ENCODE assay signal across 8 mouse cellular contexts in the genomic region with DNA sequence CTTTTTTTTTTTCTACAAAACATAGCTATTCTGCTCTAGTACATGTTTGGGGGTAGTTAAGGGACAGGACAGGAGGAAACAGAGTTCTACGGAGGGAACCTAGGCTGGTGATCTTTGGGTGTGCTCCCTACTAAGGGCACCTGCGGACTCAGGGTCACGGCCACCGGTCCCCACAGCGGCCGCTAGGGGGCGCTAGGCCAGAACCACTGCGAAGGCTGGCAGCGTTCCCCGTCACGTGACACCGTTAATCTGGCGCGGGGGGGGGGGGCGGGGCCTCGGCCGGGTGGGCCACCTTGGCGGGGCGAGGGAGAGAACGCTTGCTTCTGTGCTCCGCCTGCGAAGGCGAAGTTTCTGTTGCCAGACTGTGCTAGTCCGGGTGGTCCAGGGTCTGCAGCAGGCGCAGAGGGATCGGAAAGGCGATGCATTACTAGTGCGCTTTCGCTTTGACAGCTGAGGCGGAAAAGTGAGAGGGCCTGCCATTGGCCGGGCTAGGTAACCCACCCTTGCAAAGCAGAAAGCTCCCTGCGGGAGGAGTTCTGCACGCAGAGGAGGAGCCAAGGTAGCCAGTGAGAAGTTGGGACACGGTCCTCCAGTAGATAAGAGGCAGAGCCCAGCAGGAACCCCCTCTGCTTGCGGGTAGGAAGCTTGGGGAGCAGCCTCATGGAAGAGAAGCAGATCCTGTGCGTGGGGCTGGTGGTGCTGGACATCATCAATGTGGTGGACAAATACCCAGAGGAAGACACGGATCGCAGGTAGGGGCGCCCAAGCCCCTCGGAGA. TPM values are rescaled to one million over a fixed set of nuclear protein-coding genes. Genes with fewer than 3 reads are reported as not detected.
DNase-seq lines count a peak whose midpoint lies in the region; ATAC-seq and TF ChIP-seq lines count a peak whose summit lies in the region.

A gene (plus strand): TSS at position 176 of the 778 bp plus-strand sequence.

- H3K27ac ChIP-seq in bone marrow, adult 2 months (ENCODE audit: control insufficient read depth, insufficient read depth, low read depth, low read length, poor library complexity) = peak within 1 kb of the TSS; percentile 55
- peak within 1 kb of the TSS; percentile 83 for H3K27ac ChIP-seq in embryonic facial prominence, embryonic 14.5 days (replicated peaks; ENCODE audit: low read depth, low read length)
- peak within 1 kb of the TSS; percentile 83 for H3K27ac ChIP-seq in limb, embryonic 13.5 days
- H3K27ac ChIP-seq in midbrain, embryonic 15.5 days = peak within 1 kb of the TSS; percentile 79

- H3K4me1 ChIP-seq in bone marrow, adult 2 months (ENCODE audit: control insufficient read depth, insufficient read depth, low read length) = peaks cover 2% of the 10 kb centered on the region; the same call in 1 of the 2 replicates
- H3K4me1 ChIP-seq in embryonic facial prominence, embryonic 14.5 days (ENCODE audit: control insufficient read depth, insufficient read depth, low read length) = peaks cover 13% of the 10 kb centered on the region
- peaks cover 61% of the 10 kb centered on the region for H3K4me1 ChIP-seq in limb, embryonic 13.5 days
- peaks cover 22% of the 10 kb centered on the region for H3K4me1 ChIP-seq in midbrain, embryonic 15.5 days

- DNase-seq in A20 (ENCODE audit: low read depth, low spot score) = peak; percentile 94
- DNase-seq in embryonic facial prominence, embryonic 14.5 days (ENCODE audit: low spot score) = peak; percentile 93
- DNase-seq in heart, adult 8-10 months (ENCODE audit: low spot score) = peak; percentile 87
- peak; percentile 91 to 93 for DNase-seq in kidney, adult 8-10 months
- DNase-seq in spleen, adult 18-20 months = peak; percentile 85 to 95

- no peaks in the 10 kb centered on the region for H3K9me3 ChIP-seq in embryonic facial prominence, embryonic 14.5 days (ENCODE audit: control insufficient read depth, low read length)
- H3K9me3 ChIP-seq in limb, embryonic 13.5 days = no peaks in the 10 kb centered on the region
- H3K9me3 ChIP-seq in midbrain, embryonic 15.5 days = no peaks in the 10 kb centered on the region

- H3K4me3 ChIP-seq in bone marrow, adult 2 months (replicated peaks; ENCODE audit: control insufficient read depth, low read depth, low read length) = peak within 1 kb of the TSS; percentile 76
- peak within 1 kb of the TSS; percentile 46 for H3K4me3 ChIP-seq in embryonic facial prominence, embryonic 14.5 days (ENCODE audit: low read depth, low read length)
- peak within 1 kb of the TSS; percentile 38 for H3K4me3 ChIP-seq in limb, embryonic 13.5 days
- peak within 1 kb of the TSS; percentile 58 for H3K4me3 ChIP-seq in midbrain, embryonic 15.5 days

- no peaks in the 10 kb centered on the region for H3K27me3 ChIP-seq in embryonic facial prominence, embryonic 14.5 days (replicated peaks; ENCODE audit: control insufficient read depth, insufficient read depth, low read length)
- H3K27me3 ChIP-seq in limb, embryonic 13.5 days = no peaks in the 10 kb centered on the region
- H3K27me3 ChIP-seq in midbrain, embryonic 15.5 days (replicated peaks) = no peaks in the 10 kb centered on the region

- peak within 1 kb of the TSS; percentile 70 for H3K4me2 ChIP-seq in embryonic facial prominence, embryonic 14.5 days (ENCODE audit: low read depth, low read length)
- peak within 1 kb of the TSS; percentile 72 for H3K4me2 ChIP-seq in limb, embryonic 13.5 days (replicated peaks)
- H3K4me2 ChIP-seq in midbrain, embryonic 15.5 days = peak within 1 kb of the TSS; percentile 90

- under 1% methylated on average over 40 of the region's 40 CpGs for WGBS in bone marrow, adult 2 months
- 1% methylated on average over 29 of the region's 40 CpGs for WGBS in embryonic facial prominence, embryonic 14.5 days
- WGBS in limb, embryonic 13.5 days = 3% methylated on average over 32 of the region's 40 CpGs
- 1% methylated on average over 38 of the region's 40 CpGs for WGBS in midbrain, embryonic 15.5 days

- peak; percentile 91 for ATAC-seq in embryonic facial prominence, embryonic 14.5 days (ENCODE audit: low read depth)
- ATAC-seq in limb, embryonic 13.5 days (ENCODE audit: low FRiP score, low read depth) = peak; percentile 90
- ATAC-seq in midbrain, embryonic 15.5 days (replicated peaks) = peak; percentile 87

- peaks cover 43% of the 10 kb centered on the region for H3K36me3 ChIP-seq in embryonic facial prominence, embryonic 14.5 days (ENCODE audit: control insufficient read depth, insufficient read depth, low read length)
- H3K36me3 ChIP-seq in limb, embryonic 13.5 days = peaks cover 52% of the 10 kb centered on the region
- no peaks in the 10 kb centered on the region for H3K36me3 ChIP-seq in midbrain, embryonic 15.5 days (replicated peaks)

- peak within 1 kb of the TSS; percentile 62 for H3K9ac ChIP-seq in embryonic facial prominence, embryonic 14.5 days (ENCODE audit: low read depth, low read length)
- peak within 1 kb of the TSS; percentile 63 for H3K9ac ChIP-seq in limb, embryonic 13.5 days
- H3K9ac ChIP-seq in midbrain, embryonic 15.5 days = peak within 1 kb of the TSS; percentile 55

- TF ChIP-seq POLR2A in bone marrow, adult 2 months (IDR thresholded peaks at IDR 0.05; ENCODE audit: borderline replicate concordance, control insufficient read depth, low read depth, low read length) = peak; percentile 53; the same call in 1 of the 2 replicates

- TF ChIP-seq CTCF in bone marrow, adult 2 months (IDR thresholded peaks at IDR 0.05; ENCODE audit: control insufficient read depth, insufficient read depth, low read length) = peak; percentile 85

RNA-seq across cellular contexts. Expression of the gene that starts here (rescaled TPM):
- polyA plus RNA-seq in bone marrow, adult 2 months (2011; ENCODE audit: insufficient read depth, insufficient read length, low replicate concordance, missing spikeins) = 42.6 and 45.4 TPM in 2 replicates
- 22.1 and 24.7 TPM in 2 replicates for polyA plus RNA-seq in embryonic facial prominence, embryonic 14.5 days (2014; fragmentation: Nextera tagmentation; extraction: Ambion mirVana)
- total RNA-seq in heart, adult 8-10 months (2022) = 10 to 100 TPM; 23.8 to 31.8 (median 26.6) TPM
- 20.0 and 22.6 TPM in 2 replicates for polyA plus RNA-seq in limb, embryonic 13.5 days (2015; fragmentation: Nextera tagmentation; extraction: Ambion mirVana)
- 8.0 and 10.4 TPM in 2 replicates for polyA plus RNA-seq in midbrain, embryonic 15.5 days (2015; fragmentation: Nextera tagmentation; extraction: Ambion mirVana)

Comparison
In these comparisons a context has a peak if more than half of its experiments do, and no peak if none do; other contexts are left out.
1. Peak in every context shown above with its lines: DNase-seq, ATAC-seq, H3K4me3 ChIP-seq and H3K27ac ChIP-seq.